Mouse (Mus musculus): ENCODE data around the gene Gm42906. TPM values are rescaled to one million over a fixed set of nuclear protein-coding genes. Genes with fewer than 3 reads are reported as not detected.

Gm42906 gene
- total and polyA plus RNA-seq, 3 experiments, result not detected

DNA sequence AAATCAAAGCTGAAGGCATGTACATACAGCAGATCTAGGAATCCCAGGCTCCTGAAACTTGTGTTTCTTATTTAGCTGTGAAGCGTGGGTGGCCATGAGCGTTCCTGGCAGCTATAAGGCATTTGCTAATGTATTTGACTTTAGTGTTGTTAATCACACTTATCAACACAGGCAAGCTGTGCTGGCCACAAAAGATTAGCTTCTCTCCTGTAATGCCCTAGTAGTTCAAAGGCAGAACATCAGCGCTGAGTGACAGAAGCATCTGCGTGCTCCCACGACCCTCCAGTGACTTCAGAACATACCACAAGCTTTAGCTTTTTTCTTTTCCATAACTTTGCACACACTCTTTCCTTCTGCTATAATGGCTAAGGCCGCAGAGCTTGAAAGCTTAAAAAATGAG is 292.0 kb downstream of the Gm42906 start:
- no peaks in the 10 kb centered on the region for H3K4me1 ChIP-seq (ENCODE audit: control insufficient read depth in 1 of 2, insufficient read depth in 2 of 2, low read length in 2 of 2)
- H3K27ac ChIP-seq (ENCODE audit: control insufficient read depth, low read depth, low read length), result no peak overlapping the region
- no peak for DNase-seq (ENCODE audit: low read depth, low spot score)
- H3K79me2 ChIP-seq (ENCODE audit: control insufficient read depth, insufficient read depth, low read length, poor library complexity), result no peaks in the 10 kb centered on the region
- no peaks in the 10 kb centered on the region for H3K27me3 ChIP-seq (ENCODE audit: control insufficient read depth in 1 of 2, insufficient read depth in 2 of 2, low read length in 2 of 2)
- TF ChIP-seq ZKSCAN1 (IDR thresholded peaks at IDR 0.05; ENCODE audit: low read depth, low read length) (no peak), POLR2A (IDR thresholded peaks at IDR 0.05; ENCODE audit: control insufficient read depth in 1 of 2, insufficient read depth in 1 of 2, low read depth in 1 of 2, low read length in 2 of 2, poor library complexity in 1 of 2) (no peak), BHLHE40 (IDR thresholded peaks at IDR 0.05; ENCODE audit: borderline replicate concordance, low read depth, low read length) (no peak), CHD1 (IDR thresholded peaks at IDR 0.05; ENCODE audit: low read depth, low read length) (no peak), JUND (IDR thresholded peaks at IDR 0.05; ENCODE audit: low read depth, low read length) (no peak), TAL1 (IDR thresholded peaks at IDR 0.05; ENCODE audit: low read length) (no peak), ETS1 (IDR thresholded peaks at IDR 0.05; ENCODE audit: low read depth, low read length) (no peak), NELFE (IDR thresholded peaks at IDR 0.05; ENCODE audit: low read depth, low read length) (no peak), CHD2 (IDR thresholded peaks at IDR 0.05; ENCODE audit: low read length) (no peak), ZNF384 (IDR thresholded peaks at IDR 0.05; ENCODE audit: low read depth, low read length) (no peak), EP300 (IDR thresholded peaks at IDR 0.05; ENCODE audit: low read depth in 1 of 2, low read length in 2 of 2) (no peak), ZC3H11A (IDR thresholded peaks at IDR 0.05; ENCODE audit: low read depth, low read length) (no peak), POLR2AphosphoS2 (IDR thresholded peaks at IDR 0.05; ENCODE audit: low read length) (no peak), USF2 (IDR thresholded peaks at IDR 0.05; ENCODE audit: borderline replicate concordance in 1 of 2, insufficient read depth in 1 of 2, low read depth in 1 of 2, low read length in 2 of 2) (no peak), RCOR1 (IDR thresholded peaks at IDR 0.05; ENCODE audit: low read depth, low read length) (no peak), GATA1 (IDR thresholded peaks at IDR 0.05; ENCODE audit: low read depth, low read length) (no peak)
- H3K9ac ChIP-seq (ENCODE audit: control insufficient read depth, low read depth, low read length, poor library complexity, severe bottlenecking), result no peak overlapping the region
- no peak overlapping the region for H3K4me3 ChIP-seq (ENCODE audit: control insufficient read depth in 1 of 2, insufficient read depth in 1 of 2, low read depth in 2 of 2, low read length in 2 of 2)
- H3K9me3 ChIP-seq (replicated peaks; ENCODE audit: insufficient read depth, low read length), result no peaks in the 10 kb centered on the region
- H3K36me3 ChIP-seq (ENCODE audit: control insufficient read depth in 1 of 2, insufficient read depth in 2 of 2, low read length in 2 of 2), result no peaks in the 10 kb centered on the region

DNA sequence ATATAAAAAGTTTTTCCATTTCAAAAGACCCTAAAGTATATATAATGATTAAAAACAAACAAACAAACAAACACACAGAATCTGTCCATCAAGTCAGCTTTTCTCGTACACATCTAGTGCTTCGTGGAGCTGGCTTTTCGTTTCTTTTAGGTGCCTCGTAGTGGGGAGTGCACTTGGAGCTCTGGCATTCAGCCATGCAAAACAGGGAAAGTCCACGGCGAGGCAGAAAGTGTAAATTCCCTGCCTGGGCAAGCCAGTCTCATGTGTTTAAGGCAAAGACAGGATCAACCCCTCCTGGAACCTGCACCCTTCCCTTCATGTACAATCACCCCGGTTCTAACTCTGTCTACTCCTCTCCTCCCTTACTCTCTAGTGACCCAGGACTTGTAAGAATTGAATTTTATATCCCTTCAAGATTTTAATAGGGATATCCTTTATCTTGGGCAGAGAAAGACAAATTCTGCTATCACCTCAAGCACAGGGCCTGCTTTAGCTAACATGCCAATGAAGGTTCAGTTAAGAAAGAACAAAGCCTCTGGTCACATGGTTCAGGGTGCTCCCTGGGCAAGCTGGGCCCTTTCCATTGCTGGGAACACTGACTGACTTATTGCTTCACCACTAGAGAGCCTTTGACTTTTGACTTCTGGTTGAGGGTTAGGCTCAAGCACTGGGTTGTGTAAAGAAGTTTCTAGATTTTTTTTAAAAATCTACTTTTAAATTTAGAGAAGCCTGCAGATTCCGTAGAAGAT is 292.7 kb downstream of the Gm42906 start:
- Histone ChIP-seq H3K4me1 (ENCODE audit: control insufficient read depth in 1 of 2, insufficient read depth in 2 of 2, low read length in 2 of 2) (no peaks in the 10 kb centered on the region), H3K79me2 (ENCODE audit: control insufficient read depth, insufficient read depth, low read length, poor library complexity) (no peaks in the 10 kb centered on the region), H3K4me3 (ENCODE audit: control insufficient read depth in 1 of 2, insufficient read depth in 1 of 2, low read depth in 2 of 2, low read length in 2 of 2) (no peak overlapping the region), H3K9ac (ENCODE audit: control insufficient read depth, low read depth, low read length, poor library complexity, severe bottlenecking) (no peak overlapping the region), H3K27ac (ENCODE audit: control insufficient read depth, low read depth, low read length) (no peak overlapping the region), H3K36me3 (ENCODE audit: control insufficient read depth in 1 of 2, insufficient read depth in 2 of 2, low read length in 2 of 2) (no peaks in the 10 kb centered on the region), H3K27me3 (ENCODE audit: control insufficient read depth in 1 of 2, insufficient read depth in 2 of 2, low read length in 2 of 2) (no peaks in the 10 kb centered on the region), H3K9me3 (replicated peaks; ENCODE audit: insufficient read depth, low read length) (no peaks in the 10 kb centered on the region)
- no peak for TF ChIP-seq ZMIZ1 (IDR thresholded peaks at IDR 0.05; ENCODE audit: low read depth, low read length)
- no peak for TF ChIP-seq HCFC1 (IDR thresholded peaks at IDR 0.05; ENCODE audit: low read depth, low read length)
- TF ChIP-seq CHD2 (IDR thresholded peaks at IDR 0.05; ENCODE audit: low read length), result no peak
- TF ChIP-seq NRF1 (IDR thresholded peaks at IDR 0.05; ENCODE audit: insufficient read depth, low read depth, low read length, poor library complexity, severe bottlenecking), result no peak
- TF ChIP-seq E2F4 (IDR thresholded peaks at IDR 0.05; ENCODE audit: borderline replicate concordance, low read depth, low read length), result no peak
- no peak for TF ChIP-seq MAFK (IDR thresholded peaks at IDR 0.05; ENCODE audit: borderline replicate concordance, low read depth, low read length)
- TF ChIP-seq TAL1 (IDR thresholded peaks at IDR 0.05; ENCODE audit: low read length), result no peak
- no peak for TF ChIP-seq KAT2A (conservative IDR thresholded peaks at IDR 0.05; ENCODE audit: low read depth, low read length)
- no peak for TF ChIP-seq GABPA (IDR thresholded peaks at IDR 0.05; ENCODE audit: low read depth, low read length)
- TF ChIP-seq MYC (IDR thresholded peaks at IDR 0.05; ENCODE audit: low read depth, low read length), result no peak
- DNase-seq (ENCODE audit: low read depth, low spot score), result no peak

Measured in MEL (cell line).